Mouse (Mus musculus) lung, adult 2 months (tissue): ENCODE results near the gene Telo2.
"Not testable (repeated sequence)": the region's sequence is repeated elsewhere in the genome, so short reads cannot be mapped to it uniquely, and the experiment has no call there.

ENCODE experiments used
- CTCF ChIP-seq: fragments of 200-500 bp; IDR thresholded peaks from 2 replicates; pipeline ENCODE4 v1.5.1; 2011; ENCODE audit warnings: mild to moderate bottlenecking, low read length, control low read depth; ENCODE audit not compliant: insufficient read depth
- POLR2A ChIP-seq: fragments of 200-500 bp; IDR thresholded peaks from 2 replicates; pipeline ENCODE4 v1.6.1; 2011; ENCODE audit warnings: low read depth, mild to moderate bottlenecking, control low read depth, low read length, borderline replicate concordance; ENCODE audit errors: extremely low read depth

DNA sequence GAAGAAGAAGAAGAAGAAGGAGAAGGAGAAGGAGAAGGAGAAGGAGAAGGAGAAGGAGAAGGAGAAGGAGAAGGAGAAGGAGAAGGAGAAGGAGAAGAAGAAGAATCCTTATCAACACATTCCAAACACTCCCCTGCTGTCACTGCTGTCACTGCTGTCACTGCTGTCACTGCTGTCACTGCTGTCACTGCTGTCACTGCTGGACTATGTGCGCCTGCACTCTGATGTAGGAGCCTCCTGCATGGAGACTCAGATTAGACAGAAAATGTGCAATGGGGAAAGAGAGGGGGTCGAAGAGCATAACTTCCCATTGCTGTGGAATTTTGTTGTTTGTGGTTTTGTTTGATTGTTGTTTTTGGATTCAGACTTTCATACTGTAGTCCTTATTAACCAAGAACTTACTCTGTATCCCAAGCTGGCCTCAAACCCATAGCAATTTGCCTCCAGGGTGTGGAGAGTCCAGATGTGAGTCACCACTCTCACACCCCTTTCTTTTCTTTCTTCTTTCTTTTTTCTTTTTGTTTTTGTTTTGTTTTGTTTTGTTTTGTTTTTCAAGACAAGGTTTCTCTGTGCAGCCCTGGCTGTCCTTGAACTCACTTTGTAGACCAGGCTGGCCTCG, 9.8 kb upstream of the Telo2 start:
- TF ChIP-seq CTCF, POLR2A: not testable (repeated sequence)
